12 mouse cellular contexts compared by ENCODE assay signal in genomic region chr6:138581734-138582505, GRCm38 (mm10). TPM values are rescaled to one million over a fixed set of nuclear protein-coding genes. Genes with fewer than 3 reads are reported as not detected.
DNase-seq lines count a peak whose midpoint lies in the region; ATAC-seq lines count a peak whose summit lies in the region.
"Had no signal": no experiment of that assay in that cellular context is flagged by ENCODE, and none has a peak within 500 bp of the region (broad histone marks: within the 10 kb centered on the region; RNA-seq: fewer than 3 reads in every experiment).

TSS of gene Lmo3 (minus strand) at chr6:138581968.

- H3K27me3 ChIP-seq in kidney, embryonic 15.5 days: no peaks in the 10 kb centered on the region
- peaks cover 75% of the 10 kb centered on the region for H3K27me3 ChIP-seq in forebrain, embryonic 15.5 days
- H3K27me3 ChIP-seq in intestine, embryonic 16.5 days (replicated peaks; ENCODE audit: control insufficient read depth, insufficient read depth, low read length): no peaks in the 10 kb centered on the region
- H3K27me3 ChIP-seq in midbrain, embryonic 14.5 days (ENCODE audit: control insufficient read depth, insufficient read depth, low read length): no peaks in the 10 kb centered on the region
- H3K27me3 ChIP-seq: lung, embryonic 15.5 days had no signal

- no peaks in the 10 kb centered on the region for H3K4me1 ChIP-seq in kidney, embryonic 15.5 days
- H3K4me1 ChIP-seq in forebrain, embryonic 15.5 days: peaks cover 17% of the 10 kb centered on the region
- no peaks in the 10 kb centered on the region for H3K4me1 ChIP-seq in intestine, embryonic 16.5 days (ENCODE audit: control insufficient read depth, insufficient read depth, low read length)
- peaks cover 30% of the 10 kb centered on the region for H3K4me1 ChIP-seq in midbrain, embryonic 14.5 days (ENCODE audit: control insufficient read depth, insufficient read depth, low read length)
- H3K4me1 ChIP-seq: lung, embryonic 15.5 days had no signal

- ATAC-seq in kidney, embryonic 15.5 days (replicated peaks; ENCODE audit: low FRiP score): peak; percentile 36; the same call in 1 of the 2 replicates
- ATAC-seq in forebrain, embryonic 15.5 days (replicated peaks): peak; percentile 51
- ATAC-seq in intestine, embryonic 16.5 days: no peak
- ATAC-seq in midbrain, embryonic 14.5 days (ENCODE audit: low FRiP score, low TSS enrichment): peak; percentile 41

- 73% methylated on average over 13 of the region's 13 CpGs for WGBS in kidney, embryonic 15.5 days
- 23% methylated on average over 13 of the region's 13 CpGs for WGBS in forebrain, embryonic 15.5 days
- 78% methylated on average over 13 of the region's 13 CpGs for WGBS in intestine, embryonic 16.5 days
- WGBS in midbrain, embryonic 14.5 days: 41% methylated on average over 13 of the region's 13 CpGs

- no peak within 1 kb of the TSS for H3K9ac ChIP-seq in kidney, embryonic 15.5 days
- no peak within 1 kb of the TSS for H3K9ac ChIP-seq in forebrain, embryonic 15.5 days (replicated peaks)
- H3K9ac ChIP-seq in intestine, embryonic 16.5 days (ENCODE audit: low read depth, low read length): no peak within 1 kb of the TSS
- H3K9ac ChIP-seq in midbrain, embryonic 14.5 days (replicated peaks; ENCODE audit: low read length): no peak within 1 kb of the TSS
- H3K9ac ChIP-seq: lung, embryonic 15.5 days had no signal

- H3K36me3 ChIP-seq in kidney, embryonic 15.5 days: no peaks in the 10 kb centered on the region
- no peaks in the 10 kb centered on the region for H3K36me3 ChIP-seq in forebrain, embryonic 15.5 days
- no peaks in the 10 kb centered on the region for H3K36me3 ChIP-seq in intestine, embryonic 16.5 days (ENCODE audit: control insufficient read depth, insufficient read depth, low read length)
- no peaks in the 10 kb centered on the region for H3K36me3 ChIP-seq in midbrain, embryonic 14.5 days (ENCODE audit: control insufficient read depth, insufficient read depth, low read length)
- H3K36me3 ChIP-seq: limb, embryonic 10.5 days; lung, embryonic 15.5 days had no signal

- no peak within 1 kb of the TSS for H3K27ac ChIP-seq in kidney, embryonic 15.5 days
- H3K27ac ChIP-seq in forebrain, embryonic 15.5 days (replicated peaks): no peak within 1 kb of the TSS
- no peak within 1 kb of the TSS for H3K27ac ChIP-seq in intestine, embryonic 16.5 days (ENCODE audit: low read length)
- H3K27ac ChIP-seq in midbrain, embryonic 14.5 days (replicated peaks; ENCODE audit: low read depth, low read length): peak within 1 kb of the TSS; percentile 52
- H3K27ac ChIP-seq: limb, embryonic 10.5 days; lung, embryonic 15.5 days had no signal

- H3K9me3 ChIP-seq in kidney, embryonic 15.5 days (replicated peaks): no peaks in the 10 kb centered on the region
- no peaks in the 10 kb centered on the region for H3K9me3 ChIP-seq in forebrain, embryonic 15.5 days
- H3K9me3 ChIP-seq in intestine, embryonic 16.5 days (ENCODE audit: control insufficient read depth, low read length): no peaks in the 10 kb centered on the region
- no peaks in the 10 kb centered on the region for H3K9me3 ChIP-seq in midbrain, embryonic 14.5 days (ENCODE audit: control insufficient read depth, low read length)
- H3K9me3 ChIP-seq: limb, embryonic 10.5 days; lung, embryonic 15.5 days had no signal

- DNase-seq in kidney, postnatal 10 days: no peak
- DNase-seq in midbrain, embryonic 14.5 days: peak; percentile 52
- DNase-seq in ovary, postnatal 36 days (ENCODE audit: low spot score): no peak
- DNase-seq in testis, postnatal 14 days (ENCODE audit: low spot score): no peak
- DNase-seq in thymus, postnatal 36 days: no peak

- no peak within 1 kb of the TSS for H3K4me3 ChIP-seq in kidney, embryonic 15.5 days (replicated peaks)
- no peak within 1 kb of the TSS for H3K4me3 ChIP-seq in forebrain, embryonic 15.5 days
- no peak within 1 kb of the TSS for H3K4me3 ChIP-seq in intestine, embryonic 16.5 days (ENCODE audit: low read length)
- peak within 1 kb of the TSS; percentile 7 for H3K4me3 ChIP-seq in midbrain, embryonic 14.5 days (replicated peaks; ENCODE audit: low read depth, low read length)
- H3K4me3 ChIP-seq: limb, embryonic 10.5 days; lung, embryonic 15.5 days; myocyte had no signal

- no peak within 1 kb of the TSS for H3K4me2 ChIP-seq in kidney, embryonic 15.5 days
- no peak within 1 kb of the TSS for H3K4me2 ChIP-seq in forebrain, embryonic 15.5 days (replicated peaks)
- no peak within 1 kb of the TSS for H3K4me2 ChIP-seq in intestine, embryonic 16.5 days (ENCODE audit: low read depth, low read length)
- peak within 1 kb of the TSS; percentile 39 for H3K4me2 ChIP-seq in midbrain, embryonic 14.5 days (ENCODE audit: low read length)
- H3K4me2 ChIP-seq: heart, embryonic 11.5 days; lung, embryonic 15.5 days had no signal

RNA-seq across cellular contexts. Expression of gene Lmo3, which starts in this region (rescaled TPM):
- polyA plus RNA-seq in kidney, embryonic 15.5 days (2015; fragmentation: Nextera tagmentation; extraction: Ambion mirVana): 0.78 and 0.80 TPM in 2 replicates
- 150 and 164 TPM in 2 replicates for polyA plus RNA-seq in forebrain, embryonic 15.5 days (2015; fragmentation: Nextera tagmentation; extraction: Ambion mirVana)
- polyA plus RNA-seq in intestine, embryonic 16.5 days (2015; fragmentation: Nextera tagmentation; extraction: Ambion mirVana): 13.3 and 15.0 TPM in 2 replicates
- polyA plus RNA-seq in midbrain, embryonic 14.5 days (2014; fragmentation: Nextera tagmentation; extraction: Ambion mirVana): 213 and 218 TPM in 2 replicates
- polyA plus RNA-seq: myocyte had no signal

Comparison
In these comparisons a context has a peak if more than half of its experiments do, and no peak if none do; other contexts are left out.
1. Peak in ATAC-seq in kidney, embryonic 15.5 days; RNA of the gene not detected or under 1 TPM.